Mouse (Mus musculus): ENCODE data around the gene Phf11c.
A peak's percentile ranks its signal among the peaks of the same experiment; 100 is the strongest.
"Not testable (repeated sequence)": the region's sequence is repeated elsewhere in the genome, so short reads cannot be mapped to it uniquely, and the experiment has no call there.

The Phf11c gene

GRCm38 (mm10) chr14:59395281-59395680, at the start of gene Phf11c:
TSS of gene Phf11c (minus strand) at chr14:59395381.
- no peak for DNase-seq (ENCODE audit: low spot score in 2 of 2)

DNA sequence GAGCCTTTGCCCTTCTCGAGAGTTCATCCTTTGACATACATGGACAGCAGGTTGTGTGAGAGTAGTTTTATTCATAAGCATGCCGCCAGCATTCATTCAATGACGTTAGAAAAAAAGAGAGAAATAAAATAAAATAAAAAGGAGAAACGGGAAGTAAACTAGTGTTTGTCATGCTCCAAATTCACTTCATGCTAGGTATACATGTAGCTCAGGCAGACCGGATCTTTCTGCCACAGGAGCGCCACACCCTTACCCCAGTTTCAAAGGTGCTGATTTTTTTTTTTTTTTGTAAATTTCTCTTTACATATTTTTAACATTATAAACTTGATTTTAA, 46.3 kb upstream of the Phf11c start:
- no peak for DNase-seq (ENCODE audit: low spot score in 2 of 2)

- DNase-seq (ENCODE audit: low spot score in 2 of 2): peak; percentile 95
Measured at GRCm38 (mm10) chr14:59440558-59441471, 45.6 kb upstream of the Phf11c start, which contains the start of the genes Setdb2 and Cab39l. TSS of gene Setdb2 (minus strand) at chr14:59440884. TSS of gene Cab39l (plus strand) at chr14:59440972.

- DNase-seq (ENCODE audit: low spot score in 2 of 2): no peak
Measured at GRCm38 (mm10) chr14:59440039-59440438, 44.9 kb upstream of the Phf11c start.

DNA sequence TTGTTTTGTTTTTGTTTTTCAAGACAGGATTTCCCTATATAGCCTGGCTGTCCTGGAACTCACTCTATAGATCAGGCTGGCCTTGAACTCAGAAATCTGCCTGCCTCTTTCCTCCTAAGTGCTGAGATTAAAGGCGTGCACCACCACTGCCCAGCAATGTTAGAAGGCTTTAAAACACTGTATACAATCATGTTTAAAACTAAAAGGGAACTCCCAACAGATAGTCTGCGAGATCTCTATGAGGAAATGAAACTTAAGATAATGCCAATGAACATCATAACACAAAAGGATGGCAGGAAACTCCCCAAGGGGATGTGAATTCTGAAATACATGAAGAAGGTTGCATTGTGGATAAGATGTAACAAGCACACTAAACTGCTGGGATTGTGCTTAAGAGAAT, 43.3 kb upstream of the Phf11c start:
- no peak for DNase-seq (ENCODE audit: low spot score in 2 of 2)

DNA sequence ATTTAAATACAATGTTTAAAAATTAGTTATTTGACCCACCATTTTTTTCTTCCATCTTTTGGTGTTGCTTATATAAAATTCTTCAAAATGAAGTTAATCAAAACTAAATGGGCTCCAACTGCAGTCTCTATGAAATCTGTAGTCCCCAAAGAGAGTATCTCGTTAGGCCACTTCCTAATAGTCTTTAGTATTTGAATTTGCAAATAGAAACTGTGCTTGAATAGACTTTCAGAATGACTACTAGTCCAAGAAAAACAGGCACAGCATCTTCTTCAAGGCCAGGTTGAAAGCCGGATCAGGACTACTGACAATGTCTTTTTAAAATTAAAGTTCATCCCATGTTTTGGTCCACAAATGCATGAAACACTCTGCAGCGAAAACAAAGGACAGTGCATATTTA, 42.2 kb upstream of the Phf11c start:
- DNase-seq (ENCODE audit: low spot score in 2 of 2): no peak

DNA sequence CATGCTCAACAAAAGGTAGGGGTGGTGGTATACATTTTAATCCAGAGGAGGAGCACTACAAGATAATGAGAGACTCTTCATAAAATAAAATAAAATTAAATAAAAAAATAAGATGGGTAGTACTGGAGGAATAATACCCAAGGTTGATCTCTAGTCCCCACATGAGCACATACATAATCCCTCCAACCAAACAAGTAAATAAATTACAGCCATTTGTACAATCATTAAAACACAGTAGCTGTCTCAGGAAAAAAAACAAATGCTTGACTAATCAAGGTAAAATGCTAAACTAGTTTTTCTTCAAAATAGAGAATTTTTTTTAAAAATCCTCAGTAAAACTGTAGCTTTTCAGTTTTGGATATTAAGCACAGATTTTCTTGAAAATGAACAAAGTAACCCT, 40.0 kb upstream of the Phf11c start:
- no peak for DNase-seq (ENCODE audit: low spot score in 2 of 2)

GRCm38 (mm10) chr14:59433902-59434301, 38.7 kb upstream of the Phf11c start:
- DNase-seq (ENCODE audit: low spot score in 2 of 2): no peak

GRCm38 (mm10) chr14:59430556-59430955, 35.4 kb upstream of the Phf11c start:
- no peak for DNase-seq (ENCODE audit: low spot score in 2 of 2)

DNA sequence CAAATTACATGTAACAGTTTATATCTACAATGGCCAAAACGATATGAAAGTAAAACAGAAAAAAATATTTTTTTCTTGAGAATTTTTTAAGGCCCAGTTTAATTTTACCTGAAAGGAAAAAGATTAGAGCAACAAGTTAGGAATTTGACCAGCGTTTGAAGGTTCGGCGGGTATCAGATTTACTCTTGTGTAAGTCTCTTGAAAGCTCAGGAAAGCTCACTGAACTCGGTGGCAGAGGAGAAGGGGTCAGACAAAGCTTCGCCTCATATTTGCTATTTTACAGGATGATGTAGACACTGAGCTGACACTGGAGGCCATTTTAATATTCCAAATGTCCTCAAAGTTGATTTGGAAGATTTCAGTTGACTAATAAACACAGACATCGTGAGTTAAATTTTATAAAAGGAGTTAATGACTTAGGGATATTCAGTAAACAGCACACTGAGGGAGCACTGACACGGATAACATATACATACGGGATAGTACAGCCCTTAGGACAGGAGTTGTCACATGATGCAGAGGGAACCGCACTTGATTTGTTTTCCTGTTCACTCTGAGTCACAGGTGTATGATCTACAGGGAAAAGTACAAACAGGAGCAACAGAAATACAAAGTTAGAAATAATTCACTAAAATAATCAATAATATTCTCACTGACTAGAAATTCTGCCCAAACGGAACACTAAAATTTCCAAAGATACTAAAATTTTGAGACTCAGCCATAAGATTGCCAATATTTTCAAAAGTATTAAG, 27.9 kb upstream of the Phf11c start:
- DNase-seq (ENCODE audit: low spot score in 2 of 2): no peak

- no peak for DNase-seq (ENCODE audit: low spot score in 2 of 2)
Measured at GRCm38 (mm10) chr14:59418171-59418570, 23.0 kb upstream of the Phf11c start.

DNA sequence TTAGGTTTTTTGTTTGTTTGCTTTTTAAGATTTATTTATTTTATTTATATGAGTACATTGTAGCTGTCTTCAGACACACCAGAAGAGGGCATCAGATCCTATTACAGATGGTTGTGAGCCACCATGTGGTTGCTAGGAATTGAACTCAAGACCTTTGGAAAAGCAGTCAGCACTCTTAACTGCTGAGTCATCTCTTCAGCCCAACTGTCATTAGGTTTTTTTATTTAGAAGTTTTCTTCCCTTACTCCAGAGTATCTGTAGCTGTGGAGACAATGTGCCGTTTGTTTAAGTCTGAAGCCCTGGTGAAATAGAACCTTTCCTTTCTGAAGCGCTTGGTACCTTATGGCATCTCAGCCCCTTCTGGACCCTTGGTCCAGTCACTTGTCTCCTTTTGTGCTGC, 19.8 kb upstream of the Phf11c start:
- DNase-seq (ENCODE audit: low spot score in 2 of 2): not testable (repeated sequence)

GRCm38 (mm10) chr14:59396999-59397398, 1.8 kb upstream of the Phf11c start:
- no peak for DNase-seq (ENCODE audit: low spot score in 2 of 2)

DNA sequence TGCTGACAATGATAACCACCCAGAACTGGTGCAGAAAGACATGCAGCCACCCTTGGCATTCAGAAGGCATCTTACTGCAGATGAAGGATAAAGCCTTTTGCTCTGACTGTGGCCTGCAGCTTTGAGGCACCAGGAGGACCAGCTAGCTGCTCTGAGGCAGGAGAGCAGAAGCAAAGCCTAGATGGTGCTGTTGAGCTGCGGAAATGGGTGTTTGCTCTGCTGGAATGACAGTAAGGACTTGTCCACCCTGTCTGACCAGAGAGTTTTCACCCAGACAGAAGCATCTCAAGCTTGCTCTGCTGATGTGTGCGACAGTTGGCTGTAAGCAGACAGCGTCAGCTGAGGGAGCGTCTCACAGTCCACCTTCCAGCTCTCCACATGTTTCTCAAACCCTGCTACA, 5.0 kb downstream of the Phf11c start:
- DNase-seq (ENCODE audit: low spot score in 2 of 2): peak; percentile 53 to 59

DNA sequence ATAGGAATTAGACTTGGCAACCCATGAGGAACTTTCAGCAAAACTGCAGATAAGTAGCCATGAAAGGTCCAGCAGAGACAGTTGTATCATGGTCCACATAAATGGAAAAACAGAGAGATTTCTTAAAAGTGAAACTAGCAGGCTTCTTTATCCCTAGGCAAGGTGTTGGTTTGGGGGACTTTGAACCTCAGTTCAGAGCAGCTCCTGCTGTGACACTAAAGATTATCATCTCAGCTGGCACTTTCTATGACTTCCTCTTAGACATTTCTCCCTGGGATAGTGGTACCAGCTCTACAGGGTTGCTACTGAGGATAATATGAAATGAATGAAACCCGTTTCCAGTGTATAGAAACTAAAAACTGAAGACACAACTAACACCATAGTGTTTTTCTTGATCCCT, 5.6 kb downstream of the Phf11c start:
- DNase-seq (ENCODE audit: low spot score in 2 of 2): no peak

DNA sequence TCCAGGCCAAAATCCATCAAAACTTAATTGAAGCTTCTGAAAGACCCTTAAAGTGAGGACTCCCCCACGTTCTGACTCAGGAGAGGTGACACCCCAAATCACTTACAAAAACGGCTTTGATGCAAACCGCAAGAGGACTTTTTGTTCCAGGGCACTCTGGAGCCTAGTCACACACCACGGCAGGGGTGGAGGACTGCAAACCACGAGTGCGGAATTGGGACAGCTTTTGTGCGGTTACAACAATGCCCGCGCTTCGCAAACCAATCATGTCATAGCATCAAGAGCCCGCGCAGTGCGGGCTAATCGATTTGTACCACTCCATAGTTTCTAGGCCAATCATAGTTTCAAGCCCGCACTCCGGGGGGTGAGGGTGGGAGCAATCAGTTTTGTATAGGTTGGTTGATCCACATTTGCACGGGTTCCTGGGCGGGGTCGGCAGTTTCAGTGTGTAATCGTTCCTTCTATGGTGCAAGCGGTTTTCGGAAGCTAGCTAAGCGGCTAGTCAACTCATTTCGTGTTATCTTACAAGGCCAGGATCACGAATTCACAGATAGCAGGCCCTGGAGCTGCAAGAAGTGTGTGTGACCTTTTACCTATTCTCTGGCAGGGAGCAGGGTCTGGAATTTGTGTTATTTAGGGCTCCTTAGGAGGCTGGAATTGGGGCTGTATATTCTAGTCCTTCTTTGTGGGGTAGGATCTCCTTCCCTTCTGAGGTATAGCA, 24.7 kb downstream of the Phf11c start:
- DNase-seq (ENCODE audit: low spot score in 2 of 2): no peak

DNA sequence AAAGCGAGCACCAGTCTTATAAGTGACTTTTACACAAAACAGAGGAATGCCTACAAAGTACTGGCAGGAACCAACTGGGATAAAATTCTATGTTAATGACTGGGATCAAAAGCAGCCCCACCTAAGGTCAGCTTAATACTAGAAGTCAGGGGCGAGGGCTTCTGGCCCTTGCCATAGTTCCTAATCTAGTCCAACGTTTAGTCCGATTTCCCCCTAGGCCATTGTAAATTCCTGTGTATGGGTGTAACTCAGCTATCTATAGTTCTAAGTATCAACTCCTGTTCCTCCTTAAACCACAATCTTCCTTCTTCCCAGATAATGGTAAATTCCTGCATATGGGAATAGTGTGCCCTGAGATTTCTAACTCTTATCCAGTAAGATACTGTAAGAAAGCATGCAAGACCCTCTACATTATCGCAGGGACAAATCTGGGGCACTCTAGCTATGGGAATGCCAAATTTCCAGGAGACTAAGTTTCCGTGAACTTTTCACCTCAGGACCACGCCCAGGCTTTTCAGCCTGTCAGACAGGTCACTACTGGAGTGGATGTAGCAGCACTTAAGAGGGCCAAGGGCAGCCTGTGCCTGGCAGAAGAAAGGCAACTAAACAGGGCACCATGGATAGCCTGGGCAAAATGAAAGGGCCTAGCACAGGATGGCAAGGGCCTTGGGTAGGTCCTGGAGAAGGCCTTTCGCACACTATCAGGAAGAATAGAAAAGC, 28.6 kb downstream of the Phf11c start:
- DNase-seq (ENCODE audit: low spot score in 2 of 2): no peak

- DNase-seq (ENCODE audit: low spot score in 2 of 2): peak; percentile 3 to 10
Measured at GRCm38 (mm10) chr14:59365244-59365644, 29.9 kb downstream of the Phf11c start, which contains the start of gene Phf11d. TSS of gene Phf11d (minus strand) at chr14:59365470.

DNA sequence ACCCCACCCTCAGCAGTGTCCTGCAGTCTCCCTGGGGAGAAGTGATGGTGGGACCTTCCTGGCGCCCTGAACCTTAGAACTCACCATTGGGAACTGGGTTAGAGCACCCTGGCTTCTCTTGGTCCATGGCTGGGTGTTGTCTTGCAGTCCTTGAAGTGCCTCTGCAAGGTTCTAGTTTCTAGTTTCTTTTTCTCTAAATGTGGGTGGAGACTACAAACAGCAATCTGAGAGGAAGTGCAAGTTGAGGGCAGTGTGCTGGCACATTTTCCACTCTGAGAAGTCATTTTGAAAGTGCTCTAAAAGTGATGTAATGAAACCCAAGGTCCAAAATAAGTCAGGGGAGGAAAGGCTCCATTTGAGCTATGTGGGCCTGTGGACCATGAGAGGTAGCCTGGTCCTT, 54.0 kb downstream of the Phf11c start, which contains the start of gene Phf11b:
Phf11b (minus strand) TSS at position 163 of the 400 bp plus-strand sequence.
- not testable (repeated sequence) for DNase-seq (ENCODE audit: low spot score in 2 of 2)

GRCm38 (mm10) chr14:59339541-59339940, 55.6 kb downstream of the Phf11c start:
- no peak for DNase-seq (ENCODE audit: low spot score in 2 of 2)

DNA sequence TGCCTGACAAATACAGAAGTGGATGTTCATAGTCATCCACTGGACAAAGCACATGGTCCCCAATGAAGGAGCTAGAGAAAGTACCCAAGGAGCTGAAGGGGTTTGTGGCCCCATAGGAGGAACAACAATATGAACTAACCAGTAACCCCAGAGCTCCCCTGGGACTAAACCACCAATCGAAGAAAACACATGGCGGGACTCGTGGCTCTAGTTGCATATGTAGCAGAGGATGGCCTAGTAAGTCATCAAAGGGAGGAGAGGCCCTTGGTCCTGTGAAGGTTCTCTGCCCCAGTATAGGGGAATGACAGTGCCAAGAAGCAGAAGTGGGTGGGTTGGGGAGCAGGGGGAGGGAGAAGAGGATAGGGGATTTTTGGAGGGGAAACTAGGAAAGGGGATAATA, 59.1 kb downstream of the Phf11c start:
- DNase-seq (ENCODE audit: low spot score in 2 of 2): not testable (repeated sequence)
